Mouse (Mus musculus): ENCODE results near the gene Fam104a. TPM values are rescaled to one million over a fixed set of nuclear protein-coding genes. Genes with fewer than 3 reads are reported as not detected.
A peak's percentile ranks its signal among the peaks of the same experiment; 100 is the strongest.

The Fam104a gene
- total and polyA plus RNA-seq, 3 experiments: 33.6 to 38.1 TPM; not detected in 1

DNA sequence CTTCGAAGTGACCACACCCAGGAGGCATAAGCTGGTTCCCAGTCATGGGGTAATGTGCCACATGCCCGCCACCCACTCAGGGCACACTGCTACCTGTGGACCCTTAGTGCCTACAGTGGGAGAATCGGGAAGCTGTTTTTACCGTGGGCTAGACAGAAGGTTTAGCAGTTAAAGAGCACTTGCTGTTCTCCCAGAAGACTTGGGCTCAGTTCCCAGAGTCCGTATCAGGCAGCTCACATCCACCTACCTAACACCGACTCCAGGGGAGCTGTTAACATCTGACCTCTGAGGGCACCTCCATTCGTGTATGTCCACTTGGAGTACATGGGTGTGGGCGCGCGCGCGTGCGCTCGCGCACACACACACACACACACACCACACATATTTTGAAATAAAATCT, 29.9 kb downstream of the Fam104a start:
- Histone ChIP-seq H3K9me3 (replicated peaks; ENCODE audit: insufficient read depth, low read length) (no peaks in the 10 kb centered on the region), H3K36me3 (ENCODE audit: control insufficient read depth in 1 of 2, insufficient read depth in 2 of 2, low read length in 2 of 2) (peaks cover 10 to 12% of the 10 kb centered on the region in 2 experiments; a peak in 3 of 4 replicates), H3K4me3 (ENCODE audit: control insufficient read depth in 1 of 2, insufficient read depth in 1 of 2, low read depth in 2 of 2, low read length in 2 of 2) (no peak overlapping the region), H3K4me1 (ENCODE audit: control insufficient read depth in 1 of 2, insufficient read depth in 2 of 2, low read length in 2 of 2) (peaks cover 7 to 10% of the 10 kb centered on the region in 2 experiments), H3K27ac (ENCODE audit: control insufficient read depth, low read depth, low read length) (no peak overlapping the region), H3K79me2 (ENCODE audit: control insufficient read depth, insufficient read depth, low read length, poor library complexity) (peaks cover 11% of the 10 kb centered on the region), H3K9ac (ENCODE audit: control insufficient read depth, low read depth, low read length, poor library complexity, severe bottlenecking) (no peak overlapping the region), H3K27me3 (ENCODE audit: control insufficient read depth in 1 of 2, insufficient read depth in 2 of 2, low read length in 2 of 2) (no peaks in the 10 kb centered on the region)
- no peak for TF ChIP-seq ELF1 (IDR thresholded peaks at IDR 0.05; ENCODE audit: low read depth, low read length)
- no peak for DNase-seq (ENCODE audit: low read depth, low spot score)

DNA sequence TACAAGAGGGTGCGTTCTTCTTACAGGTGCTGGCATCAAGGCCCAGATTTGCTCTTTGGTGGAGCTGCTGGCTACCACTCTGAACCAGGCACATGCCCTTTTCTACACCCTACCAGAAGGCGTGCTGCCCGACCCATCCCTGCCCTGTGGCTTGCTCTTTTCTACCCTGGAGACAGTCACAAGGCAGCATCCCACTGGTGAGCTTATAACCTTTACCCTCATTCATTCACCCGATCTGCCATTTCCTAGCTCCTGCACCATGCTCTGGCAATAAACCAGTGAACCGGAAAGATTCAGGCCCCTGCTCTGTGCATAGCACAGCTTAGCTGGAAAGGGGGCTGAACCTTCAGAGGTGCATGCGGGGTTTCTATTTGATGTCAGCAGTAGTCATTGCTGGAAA, 31.4 kb downstream of the Fam104a start:
- no peak overlapping the region for H3K4me3 ChIP-seq (ENCODE audit: control insufficient read depth in 1 of 2, insufficient read depth in 1 of 2, low read depth in 2 of 2, low read length in 2 of 2)
- H3K4me1 ChIP-seq (ENCODE audit: control insufficient read depth in 1 of 2, insufficient read depth in 2 of 2, low read length in 2 of 2): peaks cover 7 to 24% of the 10 kb centered on the region in 2 experiments
- no peak for DNase-seq (ENCODE audit: low read depth, low spot score)
- H3K79me2 ChIP-seq (ENCODE audit: control insufficient read depth, insufficient read depth, low read length, poor library complexity): peaks cover 11% of the 10 kb centered on the region
- H3K9me3 ChIP-seq (replicated peaks; ENCODE audit: insufficient read depth, low read length): no peaks in the 10 kb centered on the region
- no peak overlapping the region for H3K9ac ChIP-seq (ENCODE audit: control insufficient read depth, low read depth, low read length, poor library complexity, severe bottlenecking)
- H3K36me3 ChIP-seq (ENCODE audit: control insufficient read depth in 1 of 2, insufficient read depth in 2 of 2, low read length in 2 of 2): peaks cover 12 to 18% of the 10 kb centered on the region in 2 experiments; a peak in 3 of 4 replicates
- no peak for TF ChIP-seq HCFC1 (IDR thresholded peaks at IDR 0.05; ENCODE audit: low read depth, low read length)
- no peak for TF ChIP-seq TAL1 (IDR thresholded peaks at IDR 0.05; ENCODE audit: low read length)
- no peak for TF ChIP-seq MXI1 (IDR thresholded peaks at IDR 0.05; ENCODE audit: low read depth, low read length)
- no peak for TF ChIP-seq JUND (IDR thresholded peaks at IDR 0.05; ENCODE audit: low read depth, low read length)
- TF ChIP-seq E2F4 (IDR thresholded peaks at IDR 0.05; ENCODE audit: borderline replicate concordance, low read depth, low read length): no peak
- no peak for TF ChIP-seq MEF2A (IDR thresholded peaks at IDR 0.05; ENCODE audit: extremely low read depth, insufficient replicate concordance, low read depth, low read length, poor library complexity, severe bottlenecking)
- TF ChIP-seq ZC3H11A (IDR thresholded peaks at IDR 0.05; ENCODE audit: low read depth, low read length): no peak
- no peak overlapping the region for H3K27ac ChIP-seq (ENCODE audit: control insufficient read depth, low read depth, low read length)
- no peaks in the 10 kb centered on the region for H3K27me3 ChIP-seq (ENCODE audit: control insufficient read depth in 1 of 2, insufficient read depth in 2 of 2, low read length in 2 of 2)

DNA sequence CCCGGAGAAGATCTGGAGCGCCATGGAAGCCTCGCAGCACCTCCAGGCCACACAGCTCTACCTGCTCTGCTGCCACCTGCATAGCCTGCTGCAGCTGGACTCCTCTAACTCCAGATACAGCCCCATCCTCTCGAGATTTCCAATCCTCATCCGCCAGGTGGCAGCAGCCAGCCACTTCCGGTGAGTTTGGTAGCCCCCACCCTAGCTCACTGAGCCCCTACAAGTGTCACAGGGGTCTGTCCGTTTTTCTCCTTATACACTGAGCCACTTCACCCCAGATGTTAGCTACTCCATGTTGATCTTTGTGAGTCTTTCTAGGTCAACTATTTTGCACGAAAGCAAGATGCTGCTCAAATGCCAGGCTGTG, 32.1 kb downstream of the Fam104a start:
- peaks cover 9 to 18% of the 10 kb centered on the region in 2 experiments; a peak in 3 of 4 replicates for H3K36me3 ChIP-seq (ENCODE audit: control insufficient read depth in 1 of 2, insufficient read depth in 2 of 2, low read length in 2 of 2)
- TF ChIP-seq CTCF (IDR thresholded peaks at IDR 0.05 in 2 of 3, conservative IDR thresholded peaks at IDR 0.05 in 1 of 3; ENCODE audit: control insufficient read depth in 1 of 3, insufficient read depth in 1 of 3, low read depth in 2 of 3, low read length in 3 of 3, poor library complexity in 1 of 3, severe bottlenecking in 1 of 3) (peak in 2 of 3 experiments; percentile 18 to 47; a peak in 4 of 6 replicates), POLR2AphosphoS2 (IDR thresholded peaks at IDR 0.05; ENCODE audit: low read length) (no peak), UBTF (IDR thresholded peaks at IDR 0.05; ENCODE audit: borderline replicate concordance, insufficient read depth, low read depth, low read length) (no peak), USF2 (IDR thresholded peaks at IDR 0.05; ENCODE audit: borderline replicate concordance in 1 of 2, insufficient read depth in 1 of 2, low read depth in 1 of 2, low read length in 2 of 2) (no peak), RCOR1 (IDR thresholded peaks at IDR 0.05; ENCODE audit: low read depth, low read length) (no peak), POLR2A (IDR thresholded peaks at IDR 0.05; ENCODE audit: control insufficient read depth in 1 of 2, insufficient read depth in 1 of 2, low read depth in 1 of 2, low read length in 2 of 2, poor library complexity in 1 of 2) (no peak)
- peaks cover 7 to 24% of the 10 kb centered on the region in 2 experiments for H3K4me1 ChIP-seq (ENCODE audit: control insufficient read depth in 1 of 2, insufficient read depth in 2 of 2, low read length in 2 of 2)
- H3K79me2 ChIP-seq (ENCODE audit: control insufficient read depth, insufficient read depth, low read length, poor library complexity): peaks cover 11% of the 10 kb centered on the region
- no peaks in the 10 kb centered on the region for H3K27me3 ChIP-seq (ENCODE audit: control insufficient read depth in 1 of 2, insufficient read depth in 2 of 2, low read length in 2 of 2)
- H3K9me3 ChIP-seq (replicated peaks; ENCODE audit: insufficient read depth, low read length): no peaks in the 10 kb centered on the region
- no peak overlapping the region for H3K27ac ChIP-seq (ENCODE audit: control insufficient read depth, low read depth, low read length)
- DNase-seq (ENCODE audit: low read depth, low spot score): no peak
- no peak overlapping the region for H3K9ac ChIP-seq (ENCODE audit: control insufficient read depth, low read depth, low read length, poor library complexity, severe bottlenecking)
- H3K4me3 ChIP-seq (ENCODE audit: control insufficient read depth in 1 of 2, insufficient read depth in 1 of 2, low read depth in 2 of 2, low read length in 2 of 2): no peak overlapping the region

All from MEL (cell line).